Mouse (Mus musculus) limb, embryonic 14.5 days (tissue): Measurements from ENCODE around the gene Zfp148. TPM values are rescaled to one million over a fixed set of nuclear protein-coding genes. Genes with fewer than 3 reads are reported as not detected.

ENCODE experiments used
- ATAC-seq: fragments of 200-750 bp; cut with Nextera tagmentation; 2 replicates; pipeline ENCODE4 v1.8.0; 2017; ENCODE audit warnings: low read depth, moderate number of reproducible peaks, moderate TSS enrichment; ENCODE audit not compliant: low FRiP score
- DNase-seq: peaks from one replicate; pipeline ENCODE4 v3.0.0-alpha.2; 2015; ENCODE audit warnings: low spot score
- H3K27ac ChIP-seq: fragments of 300-500 bp; sonication (generic); replicated peaks from 2 replicates; pipeline ENCODE4 v1.5.1; 2014; ENCODE audit warnings: low read depth, mild to moderate bottlenecking, low read length, moderate library complexity, mixed read lengths
- H3K27me3 ChIP-seq: fragments of 300-500 bp; sonication (generic); 2 replicates; pipeline ENCODE4 v1.6.1; 2014; ENCODE audit warnings: low read length, mixed read lengths; ENCODE audit not compliant: control insufficient read depth, insufficient read depth
- H3K36me3 ChIP-seq: fragments of 300-500 bp; sonication (generic); 2 replicates; pipeline ENCODE4 v1.6.1; 2014; ENCODE audit warnings: mild to moderate bottlenecking, low read length, moderate library complexity, mixed read lengths; ENCODE audit not compliant: control insufficient read depth, insufficient read depth
- H3K4me1 ChIP-seq: fragments of 300-500 bp; sonication (generic); 2 replicates; pipeline ENCODE4 v1.6.1; 2014; ENCODE audit warnings: antibody characterized with exemption, low read length, mixed read lengths; ENCODE audit not compliant: control insufficient read depth, insufficient read depth
- H3K4me2 ChIP-seq: fragments of 300-500 bp; sonication (generic); replicated peaks from 2 replicates; pipeline ENCODE4 v1.6.1; 2014; ENCODE audit warnings: low read depth, mild to moderate bottlenecking, low read length, moderate library complexity; ENCODE audit not compliant: severe bottlenecking
- H3K4me3 ChIP-seq: fragments of 300-500 bp; sonication (generic); replicated peaks from 2 replicates; pipeline ENCODE4 v1.5.1; 2014; ENCODE audit warnings: low read length
- H3K9ac ChIP-seq: fragments of 300-500 bp; sonication (generic); 2 replicates; pipeline ENCODE4 v1.6.1; 2014; ENCODE audit warnings: mild to moderate bottlenecking, low read depth, low read length, moderate library complexity; ENCODE audit not compliant: severe bottlenecking
- H3K9me3 ChIP-seq: fragments of 300-500 bp; sonication (generic); 2 replicates; pipeline ENCODE4 v1.6.1; 2016; ENCODE audit warnings: low read length; ENCODE audit not compliant: control insufficient read depth
- POLR2A ChIP-seq: fragments of 200-500 bp; IDR thresholded peaks from 2 replicates; pipeline ENCODE4 v1.8.0; 2012; ENCODE audit warnings: inconsistent platforms, mild to moderate bottlenecking, moderate library complexity, borderline replicate concordance; ENCODE audit not compliant: insufficient read depth, insufficient read length; ENCODE audit errors: extremely low read depth
- WGBS: fragments of 180-500 bp; shearing (Covaris S2); extraction: QIAGEN DNeasy Blood & Tissue Kit; methylation state at CpG from one replicate; pipeline ENCODE4 v1.1.7; 2014; 5-methylcytosine and 5-hydroxymethylcytosine counted together
- polyA plus RNA-seq, 2 experiments: library from polyadenylated mRNA; depleted of rRNA in 1 of 2; stranded (reverse) in 1 of 2; unstranded in 1 of 2; fragments of >200 nt; fragmentation: Nextera tagmentation in 1 of 2; extraction: Ambion mirVana in 1 of 2; gene quantifications; 2 replicates each; pipeline versions ENCODE4 v1.2.1 to v1.2.3; 2012 to 2014

Gene Zfp148
- polyA plus RNA-seq, 2 experiments: 26.6 to 50.2 TPM

- peaks cover 47% of the 10 kb centered on the region for H3K36me3 ChIP-seq
- DNase-seq (no peak), ATAC-seq (no peak)
- no peak overlapping the region for H3K4me2 ChIP-seq
- TF ChIP-seq POLR2A: no peak
- WGBS: 92% methylated on average over 6 of the region's 6 CpGs
- no peaks in the 10 kb centered on the region for H3K9me3 ChIP-seq
- H3K27ac ChIP-seq: no peak overlapping the region
- no peak overlapping the region for H3K4me3 ChIP-seq
- no peaks in the 10 kb centered on the region for H3K27me3 ChIP-seq
- H3K9ac ChIP-seq: no peak overlapping the region
- H3K4me1 ChIP-seq: no peaks in the 10 kb centered on the region
These were observed 93.7 kb downstream of the Zfp148 start for GRCm38 (mm10) chr16:33474381-33474780.

- ATAC-seq (no peak), DNase-seq (no peak)
- H3K27me3 ChIP-seq: no peaks in the 10 kb centered on the region
- no peak overlapping the region for H3K4me2 ChIP-seq
- H3K9me3 ChIP-seq: no peaks in the 10 kb centered on the region
- no peak overlapping the region for H3K27ac ChIP-seq
- H3K36me3 ChIP-seq: peaks cover 41% of the 10 kb centered on the region
- H3K4me1 ChIP-seq: no peaks in the 10 kb centered on the region
- no peak overlapping the region for H3K9ac ChIP-seq
- no peak for TF ChIP-seq POLR2A
- no peak overlapping the region for H3K4me3 ChIP-seq
These were observed 99.3 kb downstream of the Zfp148 start for GRCm38 (mm10) chr16:33479926-33480325.

- Histone ChIP-seq H3K4me1 (no peaks in the 10 kb centered on the region), H3K9me3 (no peaks in the 10 kb centered on the region), H3K4me2 (no peak overlapping the region), H3K27me3 (no peaks in the 10 kb centered on the region), H3K36me3 (peaks cover 34% of the 10 kb centered on the region), H3K9ac (no peak overlapping the region), H3K27ac (no peak overlapping the region), H3K4me3 (no peak overlapping the region)
- no peak for TF ChIP-seq POLR2A
- no peak for ATAC-seq
- DNase-seq: no peak
- WGBS: 95% methylated on average over 2 of the region's 2 CpGs
These were observed 100.5 kb downstream of the Zfp148 start for GRCm38 (mm10) chr16:33481148-33481547.

- no peak overlapping the region for H3K4me2 ChIP-seq
- no peak overlapping the region for H3K4me3 ChIP-seq
- no peak for TF ChIP-seq POLR2A
- no peak for ATAC-seq
- H3K36me3 ChIP-seq: peaks cover 32% of the 10 kb centered on the region
- 93% methylated on average over 3 of the region's 3 CpGs for WGBS
- no peaks in the 10 kb centered on the region for H3K27me3 ChIP-seq
- H3K27ac ChIP-seq: no peak overlapping the region
- DNase-seq: no peak
- H3K9me3 ChIP-seq: no peaks in the 10 kb centered on the region
- no peak overlapping the region for H3K9ac ChIP-seq
- H3K4me1 ChIP-seq: no peaks in the 10 kb centered on the region
These were observed 101.7 kb downstream of the Zfp148 start for GRCm38 (mm10) chr16:33482309-33482708.

DNA sequence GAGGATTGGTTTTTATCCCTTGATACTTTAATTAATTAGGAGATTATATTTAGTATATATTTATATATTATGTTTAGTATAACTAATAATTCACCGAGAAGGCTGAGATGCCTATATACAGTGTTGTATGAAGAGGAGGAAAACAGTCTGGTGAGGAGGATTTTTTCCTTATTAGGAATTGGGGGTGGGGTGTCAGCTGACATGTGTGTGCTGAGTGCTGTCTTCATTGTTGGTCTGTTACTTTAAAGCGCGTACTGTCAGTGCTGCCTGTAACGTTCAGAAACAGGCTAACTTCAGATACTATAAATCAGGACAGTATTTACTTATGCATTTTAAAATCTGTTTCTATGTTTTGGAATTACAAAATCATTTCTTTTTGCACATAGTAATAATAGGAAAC is 107.1 kb downstream of the Zfp148 start:
- Histone ChIP-seq H3K4me2 (no peak overlapping the region), H3K4me1 (no peaks in the 10 kb centered on the region), H3K4me3 (no peak overlapping the region), H3K36me3 (peaks cover 30% of the 10 kb centered on the region), H3K27me3 (no peaks in the 10 kb centered on the region), H3K27ac (no peak overlapping the region), H3K9ac (no peak overlapping the region), H3K9me3 (no peaks in the 10 kb centered on the region)
- 72% methylated on average over 4 of the region's 4 CpGs for WGBS
- TF ChIP-seq POLR2A: no peak
- ATAC-seq (no peak), DNase-seq (no peak)

DNA sequence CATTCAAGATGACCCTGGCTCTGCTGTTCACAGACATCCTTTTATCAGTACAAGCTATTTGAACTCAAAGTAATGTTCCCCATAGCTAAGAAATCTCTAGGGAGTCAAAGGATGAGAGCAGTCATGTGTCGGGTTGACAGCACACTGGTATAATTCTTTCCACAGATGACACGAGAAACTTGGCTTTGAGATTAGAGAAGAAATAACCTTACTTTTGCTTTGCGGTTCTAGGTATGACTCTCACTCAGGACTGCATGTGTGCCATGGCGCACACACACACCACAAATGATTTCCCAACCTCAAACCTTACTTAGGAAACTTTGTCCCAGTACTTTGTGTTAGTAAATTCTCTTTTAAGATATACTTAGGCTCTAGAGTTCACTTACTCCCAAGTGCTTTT is 113.7 kb downstream of the Zfp148 start:
- 93% methylated on average over 4 of the region's 4 CpGs for WGBS
- Histone ChIP-seq H3K4me2 (no peak overlapping the region), H3K27me3 (no peaks in the 10 kb centered on the region), H3K27ac (no peak overlapping the region), H3K9ac (no peak overlapping the region), H3K9me3 (no peaks in the 10 kb centered on the region), H3K36me3 (peaks cover 51% of the 10 kb centered on the region), H3K4me3 (no peak overlapping the region), H3K4me1 (no peaks in the 10 kb centered on the region)
- no peak for TF ChIP-seq POLR2A
- ATAC-seq: no peak
- DNase-seq: no peak
